Mouse (Mus musculus) cerebellum, adult 9-11 months (tissue): ENCODE results near the gene Ggct.

Experiments
- DNase-seq: peaks from one replicate; pipeline ENCODE4 v3.0.0; 2022

Gene Ggct

DNA sequence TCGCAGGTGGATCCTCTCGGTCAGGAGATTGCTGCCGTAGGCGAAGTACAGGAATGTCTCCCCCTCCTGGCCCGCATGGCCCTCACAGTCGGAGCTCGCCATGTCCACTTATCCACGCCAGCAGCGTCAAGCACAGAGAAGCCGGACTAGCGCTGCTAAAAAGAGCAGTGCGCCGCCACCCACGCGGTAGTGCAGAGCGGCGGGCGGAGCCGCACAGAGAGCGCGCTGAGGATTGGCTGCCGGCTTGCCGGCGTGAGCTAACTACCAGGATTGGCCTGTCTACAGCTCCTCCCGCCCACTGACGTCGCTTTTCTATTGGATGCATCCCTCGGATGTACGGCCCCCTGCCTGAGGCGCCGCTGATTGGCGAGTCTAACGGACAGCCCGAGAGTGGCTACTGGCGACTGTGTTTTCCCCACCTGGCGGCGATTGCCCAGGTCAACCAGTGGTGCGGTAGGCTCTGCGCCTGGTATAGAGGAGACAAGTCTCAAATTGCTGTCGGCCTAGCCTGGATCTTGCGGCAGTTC is at the start of gene Ggct:
Ggct (minus strand) TSS at position 217 of the 527 bp plus-strand sequence.
- DNase-seq = peak; percentile 99

GRCm38 (mm10) chr6:55040031-55040430 is 47.3 kb upstream of the Ggct start:
- no peak for DNase-seq

- no peak for DNase-seq
Observed at GRCm38 (mm10) chr6:55039446-55039783, 46.7 kb upstream of the Ggct start.

DNA sequence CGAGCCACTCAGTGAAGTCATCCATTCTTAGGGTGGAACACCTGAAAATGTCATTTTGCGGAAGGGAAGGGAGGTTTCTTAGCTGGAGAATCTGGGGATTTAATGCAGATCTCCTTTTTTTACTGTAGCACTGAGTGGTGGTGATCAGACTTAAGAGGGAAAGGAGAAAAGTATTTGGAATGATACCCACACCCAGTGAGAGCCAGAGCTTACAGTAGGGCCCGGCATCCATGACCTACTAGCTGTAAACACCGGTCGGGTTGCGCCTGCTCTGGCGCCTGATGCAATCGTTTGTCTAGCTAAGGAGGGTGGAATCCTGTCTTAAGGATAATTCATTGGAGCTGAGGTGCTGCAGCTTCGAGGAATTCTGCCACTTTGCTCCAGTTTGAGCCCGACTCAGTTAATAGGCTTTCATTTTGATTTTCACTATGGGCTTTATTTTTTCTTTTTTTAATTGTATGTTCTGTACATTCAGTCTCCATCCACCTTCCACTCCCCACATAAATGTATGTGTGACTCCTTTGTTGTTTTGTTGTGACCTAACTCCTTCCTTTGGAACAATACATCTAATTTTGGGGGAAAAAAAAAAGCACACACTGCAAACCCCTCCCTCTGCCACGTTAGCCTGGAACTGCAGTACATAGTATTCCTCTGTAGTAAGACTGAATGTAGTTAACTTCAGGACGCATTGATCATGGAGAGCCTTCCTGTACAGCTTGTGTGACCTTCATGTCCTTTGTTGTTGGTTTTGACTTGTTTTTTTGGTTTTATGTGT is 46.1 kb upstream of the Ggct start:
- peak; percentile 29 for DNase-seq

DNA sequence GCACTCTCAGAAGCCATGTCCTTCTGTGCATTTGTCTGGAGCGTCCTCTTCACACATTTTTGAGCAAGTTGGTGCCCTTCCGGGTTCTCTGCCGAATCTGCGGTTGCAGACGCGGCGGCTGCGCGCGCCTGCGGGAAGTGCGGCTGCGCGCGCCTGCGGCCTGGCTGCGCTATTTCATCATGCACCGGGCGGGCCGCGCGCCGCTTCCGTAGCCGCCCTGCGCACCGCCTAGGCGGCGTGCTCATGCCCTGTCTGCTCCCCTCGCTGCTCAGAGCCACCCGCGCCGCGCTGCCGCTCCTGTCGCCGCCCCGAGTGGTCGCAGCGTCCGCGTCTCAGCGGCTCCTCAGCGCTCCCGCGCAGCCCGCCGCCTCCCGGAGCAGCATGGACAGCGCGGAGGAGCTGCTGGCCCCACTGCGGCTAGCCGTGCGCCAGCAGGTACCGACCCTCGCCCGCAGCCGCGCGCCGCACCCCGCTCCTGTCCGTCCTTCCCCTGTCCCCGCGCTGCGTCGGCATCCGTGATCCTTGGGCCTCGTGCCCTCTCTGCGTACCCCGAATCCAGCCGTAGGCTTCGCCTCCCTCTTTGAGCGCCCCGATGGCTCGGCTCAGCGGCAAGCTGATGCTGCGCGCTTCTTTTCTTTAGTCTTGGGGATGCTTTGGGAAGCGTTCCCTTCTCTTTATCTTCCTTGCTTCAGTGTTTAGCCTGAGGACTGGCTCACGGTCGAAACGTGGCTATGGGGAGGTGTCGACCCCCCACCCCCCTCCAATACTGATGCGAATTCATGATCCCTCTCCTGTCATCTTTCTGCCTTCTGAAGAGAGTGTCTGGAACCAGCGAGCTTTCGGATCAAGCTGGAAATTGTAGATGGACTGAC is 45.3 kb upstream of the Ggct start, which contains the start of gene Gars:
Gars (plus strand) TSS at position 209 of the 872 bp plus-strand sequence.
- peak; percentile 88 for DNase-seq

DNA sequence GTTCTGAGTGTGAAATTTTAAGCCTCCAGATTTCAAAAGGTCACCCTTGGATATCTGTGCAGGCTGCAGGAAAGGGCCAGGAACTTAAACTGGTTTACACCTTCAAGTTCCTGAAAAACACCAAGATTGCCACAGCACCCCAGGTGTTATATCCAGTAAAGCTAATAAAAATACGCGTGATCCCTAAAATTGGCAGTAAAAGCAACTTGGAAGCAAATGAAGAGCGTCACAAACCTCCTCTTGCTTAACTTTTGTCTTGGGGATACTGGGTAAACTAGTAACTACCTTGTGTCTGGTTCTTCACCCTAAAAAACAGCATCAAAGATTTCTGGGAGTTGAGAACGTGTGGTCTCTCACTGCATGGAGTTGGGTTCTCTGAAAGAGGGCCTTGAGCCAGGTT is 44.0 kb upstream of the Ggct start:
- no peak for DNase-seq

- DNase-seq = no peak
Observed at GRCm38 (mm10) chr6:55027642-55028041, 34.9 kb upstream of the Ggct start.

GRCm38 (mm10) chr6:55021806-55022205 is 29.1 kb upstream of the Ggct start:
- no peak for DNase-seq

DNA sequence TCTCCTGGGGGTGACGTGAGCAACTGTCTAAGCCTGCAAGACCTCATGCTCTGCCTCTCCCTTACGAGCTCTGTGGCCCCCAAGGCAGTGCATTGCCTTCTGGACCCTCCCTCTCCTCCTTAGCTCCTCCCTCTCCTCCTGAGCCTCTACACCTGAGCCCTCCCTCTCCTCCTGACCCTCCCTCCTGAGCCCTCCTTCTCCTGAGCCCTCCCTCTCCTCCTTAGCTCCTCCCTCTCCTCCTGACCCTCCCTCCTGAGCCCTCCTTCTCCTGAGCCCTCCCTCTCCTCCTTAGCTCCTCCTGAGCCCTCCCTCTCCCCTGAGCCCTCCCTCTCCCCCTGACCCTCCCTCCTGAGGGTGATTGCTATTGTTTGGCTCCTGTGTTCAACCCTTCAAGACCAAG is 25.7 kb upstream of the Ggct start:
- DNase-seq = no peak

GRCm38 (mm10) chr6:55016710-55017583 is 24.2 kb upstream of the Ggct start:
- DNase-seq = peak; percentile 47

DNA sequence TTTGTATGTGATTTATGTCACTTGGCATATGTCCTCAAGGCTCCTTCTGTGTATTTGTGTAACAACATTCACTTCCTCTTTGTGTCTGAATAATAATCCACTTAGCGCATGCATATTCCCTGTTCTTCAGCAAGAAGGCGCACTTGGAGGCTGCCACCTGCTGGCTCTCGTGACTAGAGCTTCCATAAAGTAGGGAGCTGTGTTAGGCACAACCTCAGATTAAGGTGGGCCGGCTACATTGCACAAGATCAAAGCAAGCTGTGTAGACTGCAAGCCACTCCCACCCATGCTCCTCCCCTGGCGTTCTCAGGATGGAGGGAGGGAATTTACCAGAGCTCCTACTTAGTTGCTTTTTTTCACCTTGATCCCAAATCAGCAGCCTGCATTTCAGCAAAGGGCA is 23.5 kb upstream of the Ggct start:
- DNase-seq = no peak

- no peak for DNase-seq
Observed at GRCm38 (mm10) chr6:55014184-55014583, 21.4 kb upstream of the Ggct start.

GRCm38 (mm10) chr6:55012516-55012915 is 19.8 kb upstream of the Ggct start:
- no peak for DNase-seq

- DNase-seq = no peak
Observed at GRCm38 (mm10) chr6:55010330-55011091, 17.8 kb upstream of the Ggct start.

GRCm38 (mm10) chr6:55009391-55010230 is 16.9 kb upstream of the Ggct start:
- no peak for DNase-seq

DNA sequence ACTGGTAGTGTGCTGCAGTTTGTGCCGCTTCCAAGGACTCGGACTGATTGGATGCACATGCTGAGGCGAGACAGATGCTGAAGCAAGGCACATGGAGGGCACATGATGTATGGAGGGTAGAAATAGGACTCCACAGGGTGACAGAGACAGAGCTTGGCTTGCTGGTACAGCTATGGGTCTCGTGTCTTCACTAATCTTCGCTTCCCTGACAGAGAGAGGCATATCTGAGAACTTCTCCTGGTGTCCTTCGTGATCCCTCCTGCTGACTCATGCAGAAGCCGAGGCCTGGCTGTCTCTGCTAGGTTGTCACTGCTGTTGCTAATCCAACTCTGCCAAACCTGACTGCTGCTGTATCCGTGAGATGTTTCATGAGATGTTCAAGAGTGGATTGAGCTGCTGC is 15.7 kb upstream of the Ggct start:
- no peak for DNase-seq

GRCm38 (mm10) chr6:55003559-55003958 is 10.8 kb upstream of the Ggct start:
- DNase-seq = no peak

GRCm38 (mm10) chr6:55002438-55002837 is 9.7 kb upstream of the Ggct start:
- DNase-seq = no peak

DNA sequence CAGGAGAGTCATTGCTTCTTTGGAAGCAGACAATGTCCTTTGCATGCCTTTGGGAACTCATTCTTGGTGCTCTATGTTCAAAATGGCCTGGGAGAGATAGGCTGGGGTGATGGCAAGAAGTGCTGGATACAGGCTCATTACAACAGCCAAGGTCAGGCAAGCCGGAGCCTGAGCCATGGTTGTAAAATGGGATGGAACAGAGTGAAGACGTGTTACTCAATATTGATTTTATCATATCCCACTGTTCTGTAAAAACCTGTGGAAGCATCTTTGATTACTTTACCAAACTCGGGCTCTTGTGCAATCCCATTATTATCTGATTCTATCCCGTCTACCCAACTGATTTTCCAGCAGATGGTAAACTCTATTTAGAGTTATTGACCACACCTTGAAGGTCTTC is 8.6 kb upstream of the Ggct start:
- no peak for DNase-seq

DNA sequence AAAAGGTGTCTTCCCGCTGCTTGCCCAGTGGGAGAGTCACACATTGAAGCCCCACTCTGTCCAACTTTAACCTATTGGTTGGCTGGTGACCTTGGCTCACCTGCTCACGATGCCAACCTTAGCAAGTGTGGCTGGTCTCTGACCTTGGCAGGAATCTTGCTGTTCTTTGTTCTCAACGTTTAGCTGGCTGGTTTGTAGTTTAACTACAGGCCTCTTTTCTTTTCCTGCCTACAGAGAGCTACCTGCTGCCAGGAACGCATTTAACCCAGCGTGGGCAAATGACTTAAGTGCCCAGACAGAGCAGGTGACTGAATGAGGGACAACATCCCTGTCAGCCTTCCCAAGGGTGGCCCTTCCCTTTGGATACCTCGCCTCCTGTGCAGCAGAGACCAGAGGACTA is 5.0 kb upstream of the Ggct start:
- DNase-seq = no peak

- no peak for DNase-seq
Observed at GRCm38 (mm10) chr6:54996361-54996760, 3.6 kb upstream of the Ggct start.
